Mouse (Mus musculus): ENCODE measurements around the gene Olfr288. TPM values are rescaled to one million over a fixed set of nuclear protein-coding genes. Genes with fewer than 3 reads are reported as not detected.

Olfr288 gene
- not detected for total RNA-seq (2022)

DNA sequence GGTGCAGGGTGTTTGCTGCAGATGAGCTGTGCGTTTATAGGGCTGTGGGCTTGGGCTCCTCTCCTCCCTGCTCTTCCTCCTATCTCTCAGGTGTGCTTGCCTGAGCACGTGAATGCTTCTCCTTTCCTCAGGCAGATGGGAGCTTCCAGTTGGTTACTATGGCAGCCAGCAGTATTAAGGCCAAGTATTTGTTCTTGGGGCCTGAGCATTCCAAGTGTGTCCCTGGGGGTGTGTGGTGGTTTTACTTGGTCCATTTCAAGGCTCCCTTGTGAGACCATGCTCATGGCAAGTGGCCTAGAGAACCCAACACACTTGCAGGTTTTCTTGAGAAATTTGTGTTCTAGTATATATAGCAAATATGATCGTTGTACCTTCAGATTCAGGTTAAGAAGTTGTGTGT is at the start of gene Olfr288:
TSS of gene Olfr288 (minus strand) at position 101 of the 400 bp plus-strand sequence.
- no peak for DNase-seq

DNA sequence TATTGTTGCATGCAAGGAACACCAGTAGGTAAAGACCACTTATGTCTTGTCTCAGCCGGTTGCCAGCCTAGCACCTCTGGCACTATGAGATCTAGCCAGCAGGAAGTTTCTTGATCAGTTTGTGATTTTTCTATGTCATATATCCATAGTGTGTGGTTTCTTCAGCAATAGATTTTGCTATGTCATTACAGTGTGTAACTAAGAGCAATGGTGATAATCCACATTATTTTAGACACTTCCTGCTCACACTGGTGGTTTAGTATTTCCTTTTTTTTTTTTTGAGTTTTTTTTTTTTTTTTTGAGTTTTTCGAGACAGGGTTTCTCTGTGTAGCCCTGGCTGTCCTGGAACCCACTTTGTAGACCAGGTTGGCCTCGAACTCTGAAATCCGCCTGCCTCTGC is 40.1 kb upstream of the Olfr288 start:
- no peak for DNase-seq

DNA sequence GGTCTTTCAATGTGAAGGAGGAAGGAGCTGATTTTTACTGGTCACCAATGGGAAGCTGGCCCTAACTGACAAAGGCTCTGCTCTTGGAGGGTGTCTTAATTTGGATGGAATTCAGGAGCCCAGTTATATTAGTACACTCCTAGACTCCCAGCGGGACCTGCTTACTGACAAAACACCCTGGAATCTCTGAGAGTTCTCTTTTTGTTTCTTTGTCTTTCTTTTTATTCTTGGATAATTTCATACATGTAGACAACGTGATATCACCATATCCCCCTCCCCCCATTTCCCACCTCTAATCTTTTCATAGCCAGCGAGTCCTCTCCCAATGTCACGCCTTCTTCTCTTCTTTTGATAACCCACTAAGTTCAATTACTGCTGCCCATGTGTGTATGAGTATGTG is 39.0 kb upstream of the Olfr288 start, which contains the start of gene Olfr286:
TSS of gene Olfr286 (minus strand) at position 101 of the 400 bp plus-strand sequence.
- DNase-seq = no peak

DNA sequence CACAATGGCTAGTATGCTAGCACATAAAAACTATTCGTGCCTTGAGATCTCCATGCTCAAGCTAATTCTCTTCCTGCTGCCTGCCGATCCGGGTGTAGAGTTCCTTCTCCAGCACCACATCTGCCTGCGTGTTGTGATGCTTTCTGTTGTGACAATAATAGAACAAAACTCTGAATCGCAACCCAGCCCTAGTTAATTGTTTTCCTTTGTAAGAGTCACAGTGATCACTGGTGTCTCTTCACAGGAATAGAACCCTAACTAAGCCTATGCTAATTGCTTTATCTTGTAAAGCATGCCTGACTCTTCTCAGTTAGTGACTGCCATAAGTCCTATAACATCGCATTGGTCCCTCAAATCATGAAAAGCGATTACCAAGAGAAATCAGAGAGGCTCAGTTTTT is 30.8 kb upstream of the Olfr288 start:
- DNase-seq = no peak

DNA sequence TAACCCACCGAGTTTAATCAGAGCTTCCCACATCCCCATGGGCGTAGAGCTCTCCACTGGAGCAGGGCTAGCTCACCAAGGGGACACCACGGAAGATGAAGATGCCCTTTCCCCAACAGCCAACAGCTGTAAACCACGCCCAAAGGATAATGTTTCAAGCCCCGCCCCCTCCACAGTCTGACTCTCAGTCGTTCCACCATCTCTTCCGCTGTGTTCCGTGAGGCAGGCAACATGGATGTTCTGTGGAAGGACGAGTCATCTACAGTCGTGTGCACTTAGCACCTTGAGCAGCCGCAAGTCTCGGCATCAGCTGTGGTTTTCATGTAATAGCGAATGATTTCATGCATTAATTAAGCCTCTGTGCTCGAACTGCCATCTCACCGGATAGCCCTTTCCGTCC is 30.3 kb upstream of the Olfr288 start:
- no peak for DNase-seq

DNA sequence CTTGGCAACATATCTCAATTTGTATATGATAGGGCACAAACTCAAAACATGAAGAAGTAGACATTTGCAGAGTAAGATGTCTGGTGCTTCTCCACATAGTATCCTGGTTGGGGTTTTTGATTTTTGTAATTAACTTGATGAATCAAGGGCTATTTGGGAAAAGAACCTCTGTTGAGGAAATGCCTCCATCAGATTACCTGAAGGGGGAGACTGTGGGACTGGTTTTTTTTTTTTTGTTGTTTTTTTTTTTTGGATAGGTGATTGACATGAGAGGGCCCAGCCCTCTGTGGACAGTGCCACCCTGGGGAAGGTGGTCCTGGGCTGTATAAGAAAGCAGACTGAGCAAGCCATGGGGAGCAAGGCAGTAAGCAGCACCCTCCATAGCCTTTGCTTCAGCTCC is 27.0 kb upstream of the Olfr288 start:
- no peak for DNase-seq

DNA sequence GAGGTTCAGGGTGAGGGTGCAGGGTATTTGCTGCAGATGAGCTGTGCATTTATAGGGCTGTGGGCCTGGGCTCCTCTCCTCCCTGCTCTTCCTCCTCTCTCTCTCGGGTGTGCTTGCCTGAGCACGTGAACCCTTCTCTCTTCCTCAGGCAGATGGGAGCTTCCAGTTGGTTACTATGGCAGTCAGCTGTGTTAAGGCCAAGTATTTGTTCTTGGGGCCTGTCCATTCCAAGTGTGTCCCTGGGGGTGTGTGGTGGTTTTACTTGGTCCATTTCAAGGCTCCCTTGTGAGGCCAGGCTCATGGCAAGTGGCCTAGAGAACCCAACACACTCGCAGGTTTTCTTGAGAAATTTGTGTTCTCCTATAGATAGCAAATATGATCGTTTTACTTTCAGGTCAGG is 25.5 kb upstream of the Olfr288 start, which contains the start of the genes Gm44579 and Olfr287:
TSS of gene Gm44579 (minus strand) at position 101 of the 400 bp plus-strand sequence.
TSS of gene Olfr287 (minus strand) at position 180 of the 400 bp plus-strand sequence.
- DNase-seq = no peak

DNA sequence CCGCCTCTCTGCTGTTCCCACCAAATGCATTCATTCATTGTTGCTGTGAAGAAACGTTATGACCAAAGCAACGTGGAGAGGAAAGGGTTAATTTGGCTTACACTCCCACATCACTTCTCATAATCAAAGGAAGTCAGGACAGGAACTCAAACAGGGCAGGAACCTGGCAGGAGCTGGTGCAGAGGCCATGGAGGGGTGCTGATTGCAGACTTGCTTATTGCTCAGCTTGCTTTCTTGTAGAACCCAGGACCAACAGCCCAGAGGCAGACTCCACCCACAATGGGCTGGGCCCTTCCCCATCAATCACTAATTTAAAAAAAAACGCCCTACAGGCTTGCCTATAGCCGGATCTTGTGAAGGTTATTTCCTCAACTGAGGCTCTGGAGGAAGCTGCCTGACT is 18.8 kb upstream of the Olfr288 start:
- no peak for DNase-seq

DNA sequence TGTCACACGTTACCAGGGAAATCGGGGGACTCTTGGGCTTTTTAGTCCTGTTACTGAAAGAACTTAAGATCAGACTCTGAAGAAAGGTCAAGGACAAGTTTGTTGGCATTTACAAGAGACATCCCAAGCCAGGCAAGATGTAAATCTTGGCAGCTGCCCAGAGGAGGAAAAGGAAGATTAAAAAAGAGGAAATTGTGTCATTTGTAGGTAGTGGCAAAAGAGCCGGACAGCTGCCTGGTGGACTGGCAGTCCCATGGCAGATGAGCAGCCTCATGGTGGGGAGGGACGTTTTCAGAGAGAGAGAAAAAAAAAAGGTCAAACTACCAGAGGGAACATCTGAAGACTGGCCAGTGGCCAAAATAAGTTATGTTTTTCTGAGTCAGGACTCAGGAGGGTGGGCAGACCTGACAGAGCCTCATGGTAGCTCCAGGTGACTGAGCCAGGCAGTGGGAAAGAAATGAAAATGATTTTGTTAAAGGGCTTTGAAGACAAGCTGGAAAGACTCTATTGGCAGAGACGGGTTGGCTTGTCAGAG is 18.1 kb upstream of the Olfr288 start:
- peak; percentile 5 for DNase-seq

DNA sequence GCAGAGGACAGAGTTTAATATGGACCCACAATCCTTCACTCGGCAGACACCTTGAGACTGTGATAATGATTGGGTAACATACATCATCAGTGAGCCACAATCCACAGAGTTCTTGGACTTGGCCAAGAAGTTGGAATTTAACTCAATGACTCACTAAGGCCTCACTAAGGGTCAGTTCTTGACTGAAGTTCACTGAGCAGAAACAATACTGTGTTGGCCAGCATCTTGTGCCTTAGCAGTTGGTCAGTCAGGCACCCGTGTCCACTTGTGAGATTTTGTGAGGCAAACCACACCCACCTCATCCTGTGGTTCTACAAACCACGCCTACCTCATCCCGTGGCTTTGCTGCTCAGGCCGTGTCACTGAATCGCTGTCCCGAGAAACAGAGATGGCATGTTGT is 14.3 kb upstream of the Olfr288 start:
- DNase-seq = no peak

DNA sequence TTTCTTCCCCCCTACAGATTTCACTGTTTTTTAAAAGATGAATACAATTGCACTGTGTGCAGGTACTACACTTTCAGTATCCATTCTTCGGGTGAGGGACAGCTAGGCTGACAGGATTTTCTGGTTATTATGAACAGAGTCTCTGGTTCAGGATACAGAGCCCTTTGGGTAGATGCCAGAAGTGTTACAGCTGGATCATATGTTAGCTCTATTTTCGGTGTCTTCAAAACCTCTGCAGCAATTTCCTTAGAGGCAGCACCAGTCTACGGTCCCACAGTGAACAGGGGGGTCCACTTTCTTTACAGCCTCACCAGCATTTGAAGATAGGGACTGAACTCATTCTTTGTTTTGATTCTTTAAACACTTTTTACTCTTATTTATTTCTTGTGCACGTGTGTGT is 10.9 kb downstream of the Olfr288 start:
- no peak for DNase-seq

DNA sequence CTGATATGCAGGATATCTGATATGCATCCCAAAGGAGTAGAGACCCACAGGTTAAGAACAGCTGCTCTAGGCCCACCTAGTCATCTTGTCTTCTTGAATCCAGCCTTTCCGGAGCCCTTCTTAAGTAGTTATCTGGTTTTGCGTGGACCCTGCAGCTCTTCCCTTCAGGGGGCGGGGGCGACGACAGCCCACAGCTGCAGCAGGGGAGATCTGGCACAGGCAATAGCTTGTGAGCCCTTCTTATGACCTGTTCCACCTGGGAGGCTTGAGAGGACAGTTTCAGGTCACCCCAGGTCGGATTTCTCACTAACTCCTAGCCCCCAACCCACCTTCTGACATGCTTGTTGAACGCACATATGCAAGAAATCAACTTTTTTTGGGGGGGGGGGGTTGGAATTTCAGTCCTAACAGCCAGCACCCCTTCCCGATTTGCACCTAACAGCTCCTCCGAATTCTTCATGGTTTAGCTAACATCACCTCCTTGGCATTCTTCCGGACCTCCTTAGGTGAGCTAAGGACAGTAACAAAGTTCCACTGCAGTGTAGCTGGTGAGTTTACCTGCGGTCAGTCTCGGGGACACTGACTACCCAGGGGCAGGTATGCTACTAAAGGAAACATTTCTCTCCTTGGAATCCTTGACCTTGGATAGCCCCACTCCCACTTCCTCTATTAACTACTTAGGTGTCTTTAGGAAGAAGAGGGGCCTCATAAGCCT is 13.3 kb downstream of the Olfr288 start:
- no peak for DNase-seq

DNA sequence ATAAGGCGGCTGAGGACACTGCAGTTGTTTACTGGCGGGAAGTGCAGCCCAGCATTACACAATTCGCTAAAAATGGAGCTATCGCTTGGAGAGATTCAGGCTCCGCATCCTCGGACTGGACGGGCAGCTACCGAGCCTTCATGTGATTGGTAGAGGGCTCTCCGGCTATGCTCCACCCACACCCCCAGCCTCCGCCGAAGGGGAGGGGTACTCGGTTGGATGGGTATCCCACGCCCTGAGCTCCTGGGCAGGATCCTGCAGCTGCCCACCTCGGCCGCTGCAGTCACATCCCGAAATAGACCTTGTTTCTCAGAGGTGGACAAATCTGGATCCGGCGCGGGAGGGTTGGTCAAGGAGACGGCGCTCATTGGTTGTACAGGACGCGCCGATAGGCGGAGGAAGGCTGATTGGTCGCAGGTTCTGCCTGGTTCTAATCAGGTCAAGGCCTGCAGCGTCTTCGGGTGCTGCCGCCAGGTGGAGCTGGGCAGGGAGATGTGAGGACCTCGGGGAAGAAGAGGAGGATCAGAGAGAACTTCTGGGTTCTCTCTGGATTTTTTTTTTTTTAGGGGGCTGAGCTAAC is 14.1 kb downstream of the Olfr288 start:
- peak; percentile 93 for DNase-seq

DNA sequence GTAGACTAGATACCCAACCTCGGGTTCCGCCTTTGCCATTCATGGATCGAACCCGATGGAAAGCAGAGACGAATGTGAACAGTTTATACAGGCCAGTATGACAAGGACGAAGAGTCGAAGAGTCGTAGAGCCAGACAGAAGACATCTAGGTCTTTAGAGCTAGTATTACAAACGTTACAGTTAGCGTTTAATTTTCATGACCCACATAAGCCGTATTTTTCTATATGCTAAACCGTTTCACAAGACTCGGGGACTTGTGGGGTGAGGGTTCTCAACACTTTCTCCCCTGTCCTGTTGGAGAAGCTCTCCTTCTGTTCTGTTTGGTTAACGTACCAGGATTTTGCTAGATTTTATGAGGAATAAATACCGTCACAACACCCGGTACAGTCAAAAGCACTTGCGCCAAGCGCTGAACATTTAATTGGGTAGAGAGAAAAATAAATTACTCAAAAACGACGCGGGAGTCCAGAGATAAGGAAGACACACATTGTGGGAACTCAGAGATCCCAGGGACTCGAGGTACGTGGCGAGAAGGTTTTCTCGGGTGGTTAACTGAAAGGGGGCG is 14.7 kb downstream of the Olfr288 start:
- DNase-seq = no peak

DNA sequence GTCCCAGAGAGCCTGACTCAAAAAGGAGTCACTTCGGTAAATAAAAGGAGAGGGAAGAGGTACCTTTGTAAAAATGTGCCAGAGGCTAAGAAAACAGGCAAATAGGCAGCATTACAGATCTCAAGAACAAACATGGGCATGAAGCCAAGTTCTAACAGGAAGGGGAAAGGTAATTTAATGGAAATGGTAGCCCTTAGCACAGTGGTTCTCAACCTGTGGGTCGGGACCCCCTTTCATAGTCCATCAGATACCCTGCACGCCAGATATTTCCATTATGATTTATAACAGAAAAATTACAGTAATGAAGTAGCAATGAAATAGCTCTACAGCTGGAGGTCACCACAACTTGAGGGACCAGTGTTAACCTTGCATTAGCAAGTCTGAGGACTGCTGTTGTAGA is 18.0 kb downstream of the Olfr288 start:
- no peak for DNase-seq

DNA sequence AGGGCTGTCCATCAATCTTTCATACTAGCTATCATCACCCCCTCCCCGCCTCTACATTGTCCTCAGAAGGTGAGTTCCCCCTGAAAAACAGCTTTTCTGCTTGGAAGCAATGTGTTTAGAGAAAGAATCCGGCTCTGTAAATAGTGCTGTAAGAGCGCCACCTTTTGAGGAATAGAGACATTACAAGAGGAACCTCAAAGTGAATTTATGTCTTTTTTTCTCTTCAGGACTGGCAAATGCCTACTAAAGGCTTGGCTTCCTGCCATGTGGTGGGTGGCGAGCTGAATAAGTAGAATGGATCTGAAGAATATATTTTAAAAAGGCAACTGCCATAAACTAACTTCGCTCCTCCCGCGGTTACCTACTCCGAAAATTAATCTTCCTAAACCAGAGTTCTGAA is 21.5 kb downstream of the Olfr288 start:
- no peak for DNase-seq

DNA sequence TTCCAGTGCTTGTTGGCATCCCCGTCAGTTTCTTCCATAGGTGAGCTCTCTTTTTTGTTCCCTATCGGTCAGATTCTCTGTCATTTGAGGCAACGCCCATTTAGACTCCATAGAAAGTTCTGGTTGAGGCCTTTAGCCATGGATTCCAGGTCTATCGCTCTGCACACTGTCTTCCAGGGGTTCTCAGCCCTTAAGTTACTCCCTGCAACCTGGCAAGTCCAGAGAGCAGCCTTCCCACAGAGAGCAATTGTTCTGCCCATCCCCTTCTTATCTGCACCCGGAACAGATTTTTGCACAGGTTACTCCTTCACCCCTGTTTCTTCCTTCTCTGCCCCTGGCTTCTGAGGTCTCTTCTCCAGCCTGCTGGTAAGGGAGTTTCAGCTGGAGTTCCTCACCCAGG is 23.2 kb downstream of the Olfr288 start:
- DNase-seq = no peak

DNA sequence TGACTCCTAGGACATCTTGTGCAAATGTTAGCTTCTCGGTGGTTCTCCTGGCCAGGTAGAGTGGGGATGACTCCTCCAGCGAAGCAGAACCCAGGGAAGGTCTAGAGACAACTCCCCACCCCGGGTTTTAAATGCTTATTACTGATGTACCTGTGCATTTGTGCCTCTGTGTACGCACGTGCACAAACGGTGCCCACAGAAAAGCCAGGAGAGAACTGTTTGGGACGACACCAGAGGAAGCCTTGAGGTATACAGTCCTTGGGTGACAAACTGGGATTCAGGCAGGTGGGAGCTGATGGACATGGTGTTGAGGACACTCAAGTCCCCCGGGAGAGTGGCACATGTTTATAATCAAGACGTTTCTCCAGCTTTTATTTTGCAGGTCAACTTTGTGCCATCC is 24.4 kb downstream of the Olfr288 start:
- no peak for DNase-seq

DNA sequence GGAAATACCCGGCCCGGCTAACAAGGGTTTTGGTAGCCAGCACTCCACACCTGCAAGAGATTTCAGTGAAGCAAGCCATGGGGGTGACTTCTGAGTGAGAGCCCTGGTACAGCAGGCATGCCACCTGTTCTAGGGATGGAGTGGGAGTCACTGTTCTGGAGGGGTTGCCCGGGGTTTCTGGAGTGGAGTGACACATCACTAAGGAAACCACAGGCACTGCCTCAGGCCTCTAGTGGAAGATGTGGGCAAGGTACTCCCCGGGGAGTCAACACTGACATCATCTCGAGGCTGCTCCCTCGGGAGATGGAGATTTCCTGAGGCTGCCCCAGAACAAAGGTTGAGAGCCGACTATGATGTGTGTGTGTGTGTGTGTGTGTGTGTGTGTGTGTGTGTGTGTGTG is 25.0 kb downstream of the Olfr288 start:
- no peak for DNase-seq

DNA sequence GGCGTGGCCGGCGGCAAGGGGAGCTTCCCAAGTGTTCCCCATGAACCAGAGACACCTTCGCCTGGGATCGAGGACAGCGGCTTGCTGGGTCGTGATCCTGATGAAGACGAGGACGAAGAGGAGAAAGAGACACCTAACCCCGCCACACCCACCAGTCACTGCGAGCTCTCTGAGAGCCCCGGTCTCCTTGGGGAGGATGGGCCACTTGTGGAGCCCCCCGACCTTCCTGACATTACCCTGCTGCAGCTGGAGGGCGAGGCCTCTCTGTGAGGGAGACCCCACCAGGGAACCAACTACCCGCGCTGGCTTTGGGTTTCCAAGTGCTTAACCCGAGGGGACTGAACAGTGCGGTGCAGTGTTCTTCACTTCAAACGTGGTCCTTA is 26.7 kb downstream of the Olfr288 start:
- no peak for DNase-seq

DNA sequence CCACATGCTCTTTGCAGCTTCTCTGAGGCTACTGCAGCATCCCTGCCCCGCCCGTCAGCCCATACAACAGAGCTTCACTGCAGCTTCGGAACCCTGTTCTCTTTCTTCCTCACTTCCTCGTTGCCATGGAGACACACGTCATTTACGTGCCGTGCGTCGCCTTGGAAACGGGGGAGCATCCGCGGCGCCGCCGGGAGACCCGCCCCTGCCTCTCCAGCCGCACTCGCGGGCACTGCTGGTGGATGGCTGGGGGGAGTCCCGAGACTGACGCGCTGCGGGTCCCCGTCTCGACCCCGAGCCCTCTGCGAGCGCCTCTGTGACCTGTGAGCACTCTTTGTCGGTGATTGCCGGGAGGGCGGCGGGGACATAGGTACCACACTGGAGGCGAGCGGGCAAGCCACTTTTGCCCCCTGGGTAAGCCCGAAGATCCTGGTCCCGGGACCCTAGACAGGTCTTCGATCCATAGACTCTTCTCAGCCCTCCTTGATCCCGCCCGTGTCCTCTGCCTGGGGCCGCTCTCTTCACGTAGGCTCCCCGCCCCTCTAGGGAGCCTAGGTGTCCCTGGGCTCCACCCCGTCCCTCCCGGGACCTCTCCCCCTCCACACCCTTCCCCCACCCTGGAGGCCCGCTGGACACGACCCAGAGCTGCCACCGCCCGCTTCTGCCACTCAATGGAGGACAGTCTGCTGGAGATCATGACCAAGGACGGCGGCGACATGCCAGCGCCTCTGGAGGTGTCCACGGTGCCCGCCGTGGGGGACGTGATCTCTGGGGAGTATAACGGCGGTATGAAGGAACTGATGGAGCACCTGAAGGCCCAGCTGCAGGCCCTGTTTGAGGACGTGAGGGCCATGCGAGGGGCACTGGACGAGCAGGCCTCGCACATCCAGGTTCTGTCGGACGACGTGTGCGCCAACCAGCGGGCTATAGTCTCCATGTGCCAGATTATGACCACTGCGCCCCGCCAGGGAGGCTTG is 27.4 kb downstream of the Olfr288 start:
- DNase-seq = peak; percentile 81

DNA sequence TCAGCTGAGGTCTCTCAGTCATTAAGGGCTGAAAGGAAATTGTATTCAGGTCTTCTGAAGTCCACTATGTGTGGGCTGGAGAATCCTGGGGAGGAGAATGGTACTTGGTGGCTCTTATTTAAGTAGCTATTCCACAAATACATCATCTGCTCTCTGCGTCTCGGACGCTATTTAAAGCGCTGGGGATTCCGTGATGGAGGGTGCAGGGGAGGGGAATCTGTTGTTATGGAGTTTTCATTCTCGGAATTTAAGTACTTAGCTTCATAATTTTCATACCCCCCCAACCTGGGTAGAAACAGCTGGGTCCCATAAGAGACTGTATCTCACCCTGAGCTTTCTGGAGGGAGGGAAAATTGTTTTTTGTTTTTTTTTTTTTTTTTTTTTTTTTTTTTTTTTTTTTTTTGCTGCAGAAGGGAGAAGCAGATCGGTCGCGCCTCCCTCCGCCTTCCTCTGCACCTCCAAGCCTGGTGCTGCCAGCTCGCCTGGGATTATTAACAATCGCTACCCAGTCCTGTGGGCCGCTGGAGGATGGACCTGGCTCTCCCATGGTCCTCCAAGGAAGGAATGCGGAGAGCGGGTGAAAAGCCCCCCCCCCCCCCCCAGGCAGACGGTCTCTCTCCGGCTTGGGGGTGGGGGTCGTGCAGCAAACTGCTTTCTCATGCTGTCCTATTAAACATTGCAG is 28.2 kb downstream of the Olfr288 start, which contains the start of gene Ccdc184:
TSS of gene Ccdc184 (plus strand) at position 196 of the 682 bp plus-strand sequence.
- no peak for DNase-seq

All from adrenal gland, adult 8-10 months (tissue).